Mouse (Mus musculus): Measurements from ENCODE around the gene Lhfpl4. TPM values are rescaled to one million over a fixed set of nuclear protein-coding genes. Genes with fewer than 3 reads are reported as not detected.

Gene Lhfpl4
- total and polyA plus RNA-seq, 3 experiments, result 0.19 to 7.7 TPM; not detected in 1

DNA sequence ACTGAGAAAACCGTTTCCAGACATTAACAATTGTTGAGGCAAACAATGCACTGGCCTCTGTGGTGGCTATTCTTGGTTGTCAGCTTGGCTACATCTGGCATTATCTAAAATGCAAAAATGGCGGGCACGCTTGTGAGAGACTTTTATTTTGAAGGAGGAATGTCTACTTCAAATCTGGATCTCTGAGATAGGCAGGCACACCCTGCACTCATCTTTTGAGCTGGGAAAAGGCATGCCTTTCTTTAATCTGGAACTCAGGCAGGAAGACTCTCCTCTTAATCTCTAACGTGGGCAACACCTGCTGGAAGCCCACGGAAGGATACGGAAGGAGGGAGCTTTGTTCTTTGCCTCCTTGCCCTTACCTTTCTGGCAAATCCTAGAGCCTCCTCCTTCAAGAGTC lies 40.3 kb downstream of the Lhfpl4 start:
- Histone ChIP-seq H3K9me3 (replicated peaks; ENCODE audit: insufficient read depth, low read length) (no peaks in the 10 kb centered on the region), H3K79me2 (ENCODE audit: control insufficient read depth, insufficient read depth, low read length, poor library complexity) (no peaks in the 10 kb centered on the region), H3K27me3 (ENCODE audit: control insufficient read depth in 1 of 2, insufficient read depth in 2 of 2, low read length in 2 of 2) (no peaks in the 10 kb centered on the region), H3K27ac (ENCODE audit: control insufficient read depth, low read depth, low read length) (no peak overlapping the region), H3K9ac (ENCODE audit: control insufficient read depth, low read depth, low read length, poor library complexity, severe bottlenecking) (no peak overlapping the region), H3K4me1 (ENCODE audit: control insufficient read depth in 1 of 2, insufficient read depth in 2 of 2, low read length in 2 of 2) (peaks cover 0 to 8% of the 10 kb centered on the region in 2 experiments; a peak in 1 of 4 replicates), H3K4me3 (ENCODE audit: control insufficient read depth in 1 of 2, insufficient read depth in 1 of 2, low read depth in 2 of 2, low read length in 2 of 2) (no peak overlapping the region), H3K36me3 (ENCODE audit: control insufficient read depth in 1 of 2, insufficient read depth in 2 of 2, low read length in 2 of 2) (peaks cover 3 to 18% of the 10 kb centered on the region in 2 experiments)
- peak; percentile 28 for DNase-seq (ENCODE audit: low read depth, low spot score)
- no peak for TF ChIP-seq UBTF (IDR thresholded peaks at IDR 0.05; ENCODE audit: borderline replicate concordance, insufficient read depth, low read depth, low read length)
- TF ChIP-seq ZKSCAN1 (IDR thresholded peaks at IDR 0.05; ENCODE audit: low read depth, low read length), result no peak
- no peak for TF ChIP-seq E2F4 (IDR thresholded peaks at IDR 0.05; ENCODE audit: borderline replicate concordance, low read depth, low read length)
- no peak for TF ChIP-seq ZMIZ1 (IDR thresholded peaks at IDR 0.05; ENCODE audit: low read depth, low read length)
- TF ChIP-seq GATA1 (IDR thresholded peaks at IDR 0.05; ENCODE audit: low read depth, low read length), result peak; percentile 32; the same call in 1 of the 2 replicates
- no peak for TF ChIP-seq RAD21 (IDR thresholded peaks at IDR 0.05; ENCODE audit: low read depth, low read length)
- 0 out of 4 replicates have a peak, but pooled peaks of 1 of the 2 experiments have one; percentile 6 for TF ChIP-seq EP300 (IDR thresholded peaks at IDR 0.05; ENCODE audit: low read depth in 1 of 2, low read length in 2 of 2)

GRCm38 (mm10) chr6:113154071-113154470 lies 41.1 kb downstream of the Lhfpl4 start:
- H3K9ac ChIP-seq (ENCODE audit: control insufficient read depth, low read depth, low read length, poor library complexity, severe bottlenecking), result no peak overlapping the region
- no peak overlapping the region for H3K4me3 ChIP-seq (ENCODE audit: control insufficient read depth in 1 of 2, insufficient read depth in 1 of 2, low read depth in 2 of 2, low read length in 2 of 2)
- no peak overlapping the region for H3K27ac ChIP-seq (ENCODE audit: control insufficient read depth, low read depth, low read length)
- DNase-seq (ENCODE audit: low read depth, low spot score), result no peak
- peaks cover 3 to 22% of the 10 kb centered on the region in 2 experiments for H3K36me3 ChIP-seq (ENCODE audit: control insufficient read depth in 1 of 2, insufficient read depth in 2 of 2, low read length in 2 of 2)
- H3K79me2 ChIP-seq (ENCODE audit: control insufficient read depth, insufficient read depth, low read length, poor library complexity), result no peaks in the 10 kb centered on the region
- H3K4me1 ChIP-seq (ENCODE audit: control insufficient read depth in 1 of 2, insufficient read depth in 2 of 2, low read length in 2 of 2), result peaks cover 0 to 8% of the 10 kb centered on the region in 2 experiments; a peak in 1 of 4 replicates
- H3K27me3 ChIP-seq (ENCODE audit: control insufficient read depth in 1 of 2, insufficient read depth in 2 of 2, low read length in 2 of 2), result no peaks in the 10 kb centered on the region
- TF ChIP-seq TAL1 (IDR thresholded peaks at IDR 0.05; ENCODE audit: low read length) (no peak), USF1 (IDR thresholded peaks at IDR 0.05; ENCODE audit: low read depth, low read length) (no peak), HCFC1 (IDR thresholded peaks at IDR 0.05; ENCODE audit: low read depth, low read length) (no peak), POLR2AphosphoS2 (IDR thresholded peaks at IDR 0.05; ENCODE audit: low read length) (peak; percentile 65; the same call in 1 of the 2 replicates), CHD1 (IDR thresholded peaks at IDR 0.05; ENCODE audit: low read depth, low read length) (no peak), NELFE (IDR thresholded peaks at IDR 0.05; ENCODE audit: low read depth, low read length) (no peak)
- H3K9me3 ChIP-seq (replicated peaks; ENCODE audit: insufficient read depth, low read length), result no peaks in the 10 kb centered on the region

DNA sequence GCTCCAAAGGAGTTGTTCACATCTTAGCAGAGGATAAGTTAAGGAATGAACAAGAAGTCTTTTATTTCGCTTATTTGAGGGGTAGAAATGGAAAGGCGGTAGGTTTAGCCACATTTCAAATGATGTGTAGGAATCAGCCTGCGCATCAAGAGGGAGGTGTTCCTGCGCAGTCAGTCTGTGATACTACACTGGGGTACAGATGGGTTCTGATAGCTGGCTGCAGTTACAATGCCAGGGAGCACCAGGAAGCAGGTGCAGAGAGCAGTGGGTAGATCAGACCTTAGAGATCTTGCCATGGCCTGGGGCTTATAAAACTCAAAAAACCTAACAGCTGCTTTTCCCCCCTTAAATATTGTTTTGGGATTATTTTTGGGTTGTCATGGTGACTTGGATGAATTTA lies 49.9 kb downstream of the Lhfpl4 start:
- Histone ChIP-seq H3K36me3 (ENCODE audit: control insufficient read depth in 1 of 2, insufficient read depth in 2 of 2, low read length in 2 of 2) (peaks cover 2 to 59% of the 10 kb centered on the region in 2 experiments; a peak in 3 of 4 replicates), H3K4me1 (ENCODE audit: control insufficient read depth in 1 of 2, insufficient read depth in 2 of 2, low read length in 2 of 2) (peaks cover 0 to 5% of the 10 kb centered on the region in 2 experiments; a peak in 1 of 4 replicates), H3K9ac (ENCODE audit: control insufficient read depth, low read depth, low read length, poor library complexity, severe bottlenecking) (no peak overlapping the region), H3K4me3 (ENCODE audit: control insufficient read depth in 1 of 2, insufficient read depth in 1 of 2, low read depth in 2 of 2, low read length in 2 of 2) (no peak overlapping the region), H3K79me2 (ENCODE audit: control insufficient read depth, insufficient read depth, low read length, poor library complexity) (no peaks in the 10 kb centered on the region), H3K27ac (ENCODE audit: control insufficient read depth, low read depth, low read length) (no peak overlapping the region), H3K27me3 (ENCODE audit: control insufficient read depth in 1 of 2, insufficient read depth in 2 of 2, low read length in 2 of 2) (no peaks in the 10 kb centered on the region), H3K9me3 (replicated peaks; ENCODE audit: insufficient read depth, low read length) (no peaks in the 10 kb centered on the region)
- no peak for TF ChIP-seq EP300 (IDR thresholded peaks at IDR 0.05; ENCODE audit: low read depth in 1 of 2, low read length in 2 of 2)
- TF ChIP-seq POLR2A (IDR thresholded peaks at IDR 0.05; ENCODE audit: control insufficient read depth in 1 of 2, insufficient read depth in 1 of 2, low read depth in 1 of 2, low read length in 2 of 2, poor library complexity in 1 of 2), result no peak
- TF ChIP-seq ZMIZ1 (IDR thresholded peaks at IDR 0.05; ENCODE audit: low read depth, low read length), result no peak
- TF ChIP-seq NELFE (IDR thresholded peaks at IDR 0.05; ENCODE audit: low read depth, low read length), result no peak
- TF ChIP-seq GABPA (IDR thresholded peaks at IDR 0.05; ENCODE audit: low read depth, low read length), result no peak
- no peak for TF ChIP-seq USF1 (IDR thresholded peaks at IDR 0.05; ENCODE audit: low read depth, low read length)
- no peak for TF ChIP-seq NRF1 (IDR thresholded peaks at IDR 0.05; ENCODE audit: insufficient read depth, low read depth, low read length, poor library complexity, severe bottlenecking)
- no peak for TF ChIP-seq MYC (IDR thresholded peaks at IDR 0.05; ENCODE audit: low read depth, low read length)
- TF ChIP-seq MAX (IDR thresholded peaks at IDR 0.05; ENCODE audit: low read length), result no peak
- no peak for TF ChIP-seq HCFC1 (IDR thresholded peaks at IDR 0.05; ENCODE audit: low read depth, low read length)
- TF ChIP-seq MXI1 (IDR thresholded peaks at IDR 0.05; ENCODE audit: low read depth, low read length), result no peak
- no peak for TF ChIP-seq ZC3H11A (IDR thresholded peaks at IDR 0.05; ENCODE audit: low read depth, low read length)
- TF ChIP-seq MEF2A (IDR thresholded peaks at IDR 0.05; ENCODE audit: extremely low read depth, insufficient replicate concordance, low read depth, low read length, poor library complexity, severe bottlenecking), result no peak
- TF ChIP-seq ZKSCAN1 (IDR thresholded peaks at IDR 0.05; ENCODE audit: low read depth, low read length), result no peak
- TF ChIP-seq CTCF (IDR thresholded peaks at IDR 0.05 in 2 of 3, conservative IDR thresholded peaks at IDR 0.05 in 1 of 3; ENCODE audit: control insufficient read depth in 1 of 3, insufficient read depth in 1 of 3, low read depth in 2 of 3, low read length in 3 of 3, poor library complexity in 1 of 3, severe bottlenecking in 1 of 3), result no peak
- TF ChIP-seq TCF12 (IDR thresholded peaks at IDR 0.05; ENCODE audit: low read depth, low read length), result no peak
- TF ChIP-seq RCOR1 (IDR thresholded peaks at IDR 0.05; ENCODE audit: low read depth, low read length), result no peak
- TF ChIP-seq SIN3A (IDR thresholded peaks at IDR 0.05; ENCODE audit: low read length), result no peak
- DNase-seq (ENCODE audit: low read depth, low spot score), result no peak

All from MEL (cell line).